ENCODE assay signal across 8 mouse cellular contexts in the genomic region with DNA sequence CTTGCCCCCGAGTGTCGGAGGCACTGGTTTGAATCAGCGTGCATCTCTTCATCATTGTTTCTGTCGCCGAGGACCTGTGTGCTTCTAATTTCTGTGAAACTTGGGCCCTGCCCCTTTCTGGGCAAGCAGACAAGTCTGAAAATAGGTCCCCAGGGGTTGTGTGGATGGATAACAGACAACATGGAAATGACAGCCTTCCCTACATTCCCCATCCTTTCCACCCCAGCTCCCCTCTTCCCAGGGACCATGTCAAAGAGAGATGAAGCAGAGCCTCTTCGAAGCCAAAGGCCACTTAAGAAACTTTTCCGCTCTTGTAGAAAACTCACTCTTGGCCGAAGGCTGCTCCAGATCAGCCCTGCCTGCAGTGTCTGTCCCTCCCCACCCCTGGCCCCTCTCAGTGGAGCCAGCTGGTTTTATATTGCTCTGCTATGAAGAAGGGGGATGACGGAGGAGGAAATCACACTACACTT.
DNase-seq lines count a peak whose midpoint lies in the region; ATAC-seq and TF ChIP-seq lines count a peak whose summit lies in the region.

No protein-coding gene starts in this region.

- H3K4me3 ChIP-seq in hindbrain, postnatal 0 days (ENCODE audit: low read length): peak overlapping the region; percentile 34
- H3K4me3 ChIP-seq in liver, embryonic 16.5 days (ENCODE audit: low read depth, low read length): no peak overlapping the region

- H3K9ac ChIP-seq in hindbrain, postnatal 0 days (replicated peaks; ENCODE audit: low read length): no peak overlapping the region
- no peak overlapping the region for H3K9ac ChIP-seq in liver, embryonic 16.5 days (ENCODE audit: low read depth, low read length)

- intact Hi-C loops in gastrocnemius, postnatal 36 days (cut with DNase I): no loop called here

- no peaks in the 10 kb centered on the region for H3K27me3 ChIP-seq in hindbrain, postnatal 0 days (ENCODE audit: insufficient read depth, low read length)
- no peaks in the 10 kb centered on the region for H3K27me3 ChIP-seq in liver, embryonic 16.5 days (ENCODE audit: control insufficient read depth, insufficient read depth, low read depth, low read length)

- no peak for TF ChIP-seq CTCF in hindbrain, postnatal 0 days (IDR thresholded peaks at IDR 0.05; ENCODE audit: low read depth)

- peak overlapping the region; percentile 67 for H3K4me2 ChIP-seq in hindbrain, postnatal 0 days (ENCODE audit: low read depth, low read length)
- no peak overlapping the region for H3K4me2 ChIP-seq in liver, embryonic 16.5 days (ENCODE audit: low read depth, low read length)

- peak overlapping the region; percentile 52; the same call in 1 of the 2 replicates for H3K27ac ChIP-seq in hindbrain, postnatal 0 days
- no peak overlapping the region for H3K27ac ChIP-seq in liver, embryonic 16.5 days (ENCODE audit: low read length)

- peak; percentile 60 for DNase-seq in NIH3T3 (ENCODE audit: low read depth)
- peak; percentile 17 to 40 for DNase-seq in adrenal gland, postnatal 36 days
- peak; percentile 80 to 81 for DNase-seq in gastrocnemius, postnatal 36 days
- DNase-seq in hindbrain, postnatal 0 days (ENCODE audit: low spot score): peak; percentile 81
- DNase-seq in ovary, postnatal 36 days (ENCODE audit: low spot score): peak; percentile 38
- no peak for DNase-seq in frontal cortex, postnatal 36 days (ENCODE audit: low spot score in 2 of 2)
- no peak for DNase-seq in spleen, adult 12 weeks (ENCODE audit: low spot score)

- no peaks in the 10 kb centered on the region for H3K36me3 ChIP-seq in hindbrain, postnatal 0 days (ENCODE audit: insufficient read depth, low read length)
- no peaks in the 10 kb centered on the region for H3K36me3 ChIP-seq in liver, embryonic 16.5 days (ENCODE audit: control insufficient read depth, insufficient read depth)

- WGBS in hindbrain, postnatal 0 days: 19% methylated on average over 9 of the region's 9 CpGs
- WGBS in liver, embryonic 16.5 days (ENCODE audit: insufficient replicate concordance): 55% methylated on average over 9 of the region's 9 CpGs

- H3K9me3 ChIP-seq in hindbrain, postnatal 0 days (ENCODE audit: low read length): no peaks in the 10 kb centered on the region
- no peaks in the 10 kb centered on the region for H3K9me3 ChIP-seq in liver, embryonic 16.5 days (replicated peaks; ENCODE audit: control insufficient read depth, low read length)

- peak; percentile 83 for ATAC-seq in hindbrain, postnatal 0 days
- peak; percentile 43; the same call in 1 of the 2 replicates for ATAC-seq in liver, embryonic 16.5 days (ENCODE audit: low read depth)

- H3K4me1 ChIP-seq in hindbrain, postnatal 0 days (ENCODE audit: insufficient read depth, low read length): peaks cover 8% of the 10 kb centered on the region; the same call in 1 of the 2 replicates
- H3K4me1 ChIP-seq in liver, embryonic 16.5 days (ENCODE audit: control insufficient read depth, low read depth, low read length): no peaks in the 10 kb centered on the region

Comparison
In these comparisons a context has a peak if more than half of its experiments do, and no peak if none do; other contexts are left out.
1. DNase-seq: peak in NIH3T3 (single experiment), adrenal gland, postnatal 36 days (2 of 2), gastrocnemius, postnatal 36 days (2 of 2), hindbrain, postnatal 0 days (single experiment) and ovary, postnatal 36 days (single experiment); none in frontal cortex, postnatal 36 days (0 of 2) and spleen, adult 12 weeks (single experiment).